Mouse (Mus musculus) brain, embryonic 14.5 days (tissue): ENCODE results near the gene Mbd3.

Source experiments
- CTCF ChIP-seq: fragments of 200-500 bp; IDR thresholded peaks from 2 replicates; pipeline ENCODE4 v1.5.1; 2012; ENCODE audit warnings: inconsistent platforms, mild to moderate bottlenecking, moderate library complexity, borderline replicate concordance; ENCODE audit not compliant: insufficient read depth, insufficient read length; ENCODE audit errors: extremely low read depth
- POLR2A ChIP-seq: fragments of 200-500 bp; IDR thresholded peaks from 2 replicates; pipeline ENCODE4 v1.6.1; 2012; ENCODE audit warnings: mild to moderate bottlenecking, inconsistent platforms, borderline replicate concordance; ENCODE audit not compliant: poor library complexity, insufficient read depth, insufficient read length, severe bottlenecking; ENCODE audit errors: extremely low read depth

DNA sequence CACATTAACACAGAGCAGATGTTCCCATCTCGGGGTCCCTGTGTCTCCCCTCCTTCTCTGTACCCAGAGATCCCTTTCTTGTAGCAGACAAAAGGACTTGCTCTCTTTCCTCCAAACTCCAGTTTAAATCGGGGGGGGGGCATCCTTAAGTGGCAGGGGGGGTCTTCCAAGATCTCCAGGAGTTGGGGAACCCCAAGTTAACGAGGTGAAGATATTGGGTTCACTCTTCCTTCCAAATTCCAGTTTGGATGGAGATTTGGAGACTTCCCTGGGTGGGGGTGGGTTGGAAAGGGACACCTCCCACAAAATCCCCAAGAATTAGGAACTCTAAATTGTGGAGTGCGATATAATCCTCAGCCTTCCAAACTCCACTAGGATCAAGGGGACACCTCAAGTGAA lies 33.0 kb upstream of the Mbd3 start:
- no peak for TF ChIP-seq CTCF
- TF ChIP-seq POLR2A: no peak
